Mouse (Mus musculus) intestine, embryonic 16.5 days (tissue): ENCODE results near the gene Cyb5b. TPM values are rescaled to one million over a fixed set of nuclear protein-coding genes. Genes with fewer than 3 reads are reported as not detected.

ENCODE experiments used
- ATAC-seq: fragments of 200-750 bp; cut with Nextera tagmentation; 2 replicates; pipeline ENCODE4 v1.8.0; 2017; ENCODE audit warnings: moderate TSS enrichment, moderate library complexity
- H3K27ac ChIP-seq: fragments of 300-500 bp; sonication (generic); 2 replicates; pipeline ENCODE4 v1.5.1; 2014; ENCODE audit warnings: mild to moderate bottlenecking, low read length
- H3K27me3 ChIP-seq: fragments of 300-500 bp; sonication (generic); replicated peaks from 2 replicates; pipeline ENCODE4 v1.6.1; 2014; ENCODE audit warnings: low read length, control low read depth, mixed read lengths; ENCODE audit not compliant: control insufficient read depth, insufficient read depth
- H3K36me3 ChIP-seq: fragments of 300-500 bp; sonication (generic); 2 replicates; pipeline ENCODE4 v1.6.1; 2014; ENCODE audit warnings: low read length, control low read depth; ENCODE audit not compliant: control insufficient read depth, insufficient read depth
- H3K4me1 ChIP-seq: fragments of 300-500 bp; sonication (generic); 2 replicates; pipeline ENCODE4 v1.6.1; 2014; ENCODE audit warnings: low read length, control low read depth, mixed read lengths; ENCODE audit not compliant: control insufficient read depth, insufficient read depth
- H3K4me2 ChIP-seq: fragments of 300-500 bp; sonication (generic); 2 replicates; pipeline ENCODE4 v1.6.1; 2014; ENCODE audit warnings: low read depth, low read length, control low read depth
- H3K4me3 ChIP-seq: fragments of 300-500 bp; sonication (generic); 2 replicates; pipeline ENCODE4 v1.5.1; 2014; ENCODE audit warnings: mild to moderate bottlenecking, low read length
- H3K9ac ChIP-seq: fragments of 300-500 bp; sonication (generic); 2 replicates; pipeline ENCODE4 v1.6.1; 2014; ENCODE audit warnings: low read depth, low read length
- H3K9me3 ChIP-seq: fragments of 300-500 bp; sonication (generic); 2 replicates; pipeline ENCODE4 v1.6.1; 2016; ENCODE audit warnings: low read length, control low read depth; ENCODE audit not compliant: control insufficient read depth
- WGBS: fragments of 180-500 bp; shearing (Covaris S2); extraction: QIAGEN DNeasy Blood & Tissue Kit; methylation state at CpG from one replicate; pipeline ENCODE4 v1.1.7; 2014; 5-methylcytosine and 5-hydroxymethylcytosine counted together
- polyA plus RNA-seq: library from polyadenylated mRNA; unstranded; fragments of >200 nt; fragmentation: Nextera tagmentation; extraction: Ambion mirVana; gene quantifications from 2 replicates; pipeline ENCODE4 v1.2.1, GENCODE M21; 2015

Gene Cyb5b
- polyA plus RNA-seq, 1 experiment from 2014 or later: 155 TPM

GRCm38 (mm10) chr8:107233251-107233650 is 82.8 kb downstream of the Cyb5b start:
- no peak for ATAC-seq
- H3K9ac ChIP-seq: no peak overlapping the region
- 68% methylated on average over 3 of the region's 3 CpGs for WGBS
- no peaks in the 10 kb centered on the region for H3K9me3 ChIP-seq
- H3K36me3 ChIP-seq: no peaks in the 10 kb centered on the region
- H3K4me2 ChIP-seq: no peak overlapping the region
- H3K4me3 ChIP-seq: no peak overlapping the region
- H3K27me3 ChIP-seq: no peaks in the 10 kb centered on the region
- no peaks in the 10 kb centered on the region for H3K4me1 ChIP-seq
- no peak overlapping the region for H3K27ac ChIP-seq

GRCm38 (mm10) chr8:107233718-107234117 is 83.3 kb downstream of the Cyb5b start:
- Histone ChIP-seq H3K36me3 (no peaks in the 10 kb centered on the region), H3K4me3 (no peak overlapping the region), H3K9ac (no peak overlapping the region), H3K27ac (no peak overlapping the region), H3K27me3 (no peaks in the 10 kb centered on the region), H3K4me2 (no peak overlapping the region), H3K4me1 (no peaks in the 10 kb centered on the region), H3K9me3 (no peaks in the 10 kb centered on the region)
- 71% methylated on average over 2 of the region's 2 CpGs for WGBS
- ATAC-seq: no peak; the same call in 1 of the 2 replicates

Other genes starting within 250 kb of the Cyb5b start
- 8.5 and 9.1 TPM in 2 replicates for gene Sntb2, start 214.9 kb upstream of the Cyb5b start, polyA plus RNA-seq
- gene Vps4a, start 119.4 kb upstream of the Cyb5b start, polyA plus RNA-seq: 53.9 and 56.9 TPM in 2 replicates
- 47.1 and 47.7 TPM in 2 replicates for gene Pdf, start 102.0 kb upstream of the Cyb5b start, polyA plus RNA-seq
- 32.4 and 32.8 TPM in 2 replicates for gene Cog8, start 94.0 kb upstream of the Cyb5b start, polyA plus RNA-seq
- 73.5 and 85.9 TPM in 2 replicates for gene Nip7, start 93.8 kb upstream of the Cyb5b start, polyA plus RNA-seq
- 52.3 and 60.5 TPM in 2 replicates for gene Tmed6, start 85.0 kb upstream of the Cyb5b start, polyA plus RNA-seq
- gene Terf2, start 54.1 kb upstream of the Cyb5b start, polyA plus RNA-seq: 12.4 and 12.5 TPM in 2 replicates
- 5.4 and 5.9 TPM in 2 replicates for gene Nfat5, start 142.8 kb downstream of the Cyb5b start, polyA plus RNA-seq